Mouse (Mus musculus) layer of hippocampus, postnatal 14 days (tissue): ENCODE measurements around the gene Rph3a. TPM values are rescaled to one million over a fixed set of nuclear protein-coding genes. Genes with fewer than 3 reads are reported as not detected.
"Not testable (repeated sequence)": the region's sequence is repeated elsewhere in the genome, so short reads cannot be mapped to it uniquely, and the experiment has no call there.

Experiments
- DNase-seq, 2 experiments: peaks; one replicate each; pipeline ENCODE4 v3.0.0; 2021 to 2022; ENCODE audit warnings: low spot score in 2 of 2, mixed read lengths in 1 of 2
- total RNA-seq, 2 experiments: library from RNA; stranded (reverse); gene quantifications; 2 replicates each; pipeline ENCODE4 v1.2.3; 2021

Gene Rph3a
- total RNA-seq, 2 experiments from 2014 or later: 178 TPM

DNA sequence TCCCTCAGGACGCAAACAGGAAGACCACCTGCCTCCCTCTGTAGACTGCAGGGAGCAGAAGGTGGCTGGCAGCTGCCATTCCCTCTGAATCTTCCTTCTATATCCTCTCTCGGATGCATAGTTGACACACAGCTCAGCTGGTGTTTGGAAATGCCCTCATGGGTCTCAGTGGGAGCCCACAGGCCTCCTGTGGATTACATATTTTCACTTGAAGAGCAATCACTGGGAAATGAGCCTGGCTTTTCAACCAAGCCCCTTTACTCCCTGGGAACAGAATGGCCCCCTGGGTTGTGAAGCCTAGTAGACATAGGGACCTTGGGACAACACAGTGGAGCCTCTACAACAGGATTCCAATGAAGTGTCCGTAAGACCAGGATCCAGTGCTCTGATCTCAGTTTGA lies 33.8 kb downstream of the Rph3a start:
- DNase-seq: no peak

- no peak for DNase-seq
Measured at GRCm38 (mm10) chr5:120974522-120974921, 35.4 kb downstream of the Rph3a start.

GRCm38 (mm10) chr5:120972278-120972677 lies 37.6 kb downstream of the Rph3a start:
- peak in 1 of 2 experiments; percentile 37 for DNase-seq

- DNase-seq: no peak
Measured at GRCm38 (mm10) chr5:120971326-120971725, 38.6 kb downstream of the Rph3a start.

GRCm38 (mm10) chr5:120969703-120970102 lies 40.2 kb downstream of the Rph3a start:
- DNase-seq: peak; percentile 60 to 76

DNA sequence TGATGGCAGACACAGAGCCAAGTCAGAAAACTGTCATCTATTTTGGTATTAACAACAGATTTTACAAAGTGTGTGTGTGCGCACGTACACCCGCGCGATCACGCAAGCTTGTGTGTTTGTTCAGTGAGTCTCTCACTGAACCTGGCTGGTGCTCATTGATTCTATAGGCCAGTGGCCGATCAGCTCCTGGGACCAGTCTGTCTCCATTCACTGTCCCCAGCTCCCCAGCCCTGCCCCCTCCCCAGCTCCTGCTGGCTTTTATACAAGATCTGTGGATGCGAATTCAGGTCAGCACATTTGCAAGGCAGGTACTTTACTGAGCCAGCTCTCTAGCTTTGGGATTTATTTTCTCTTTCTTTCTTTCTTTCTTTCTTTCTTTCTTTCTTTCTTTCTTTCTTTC lies 41.1 kb downstream of the Rph3a start:
- DNase-seq: peak in 1 of 2 experiments; percentile 25

DNA sequence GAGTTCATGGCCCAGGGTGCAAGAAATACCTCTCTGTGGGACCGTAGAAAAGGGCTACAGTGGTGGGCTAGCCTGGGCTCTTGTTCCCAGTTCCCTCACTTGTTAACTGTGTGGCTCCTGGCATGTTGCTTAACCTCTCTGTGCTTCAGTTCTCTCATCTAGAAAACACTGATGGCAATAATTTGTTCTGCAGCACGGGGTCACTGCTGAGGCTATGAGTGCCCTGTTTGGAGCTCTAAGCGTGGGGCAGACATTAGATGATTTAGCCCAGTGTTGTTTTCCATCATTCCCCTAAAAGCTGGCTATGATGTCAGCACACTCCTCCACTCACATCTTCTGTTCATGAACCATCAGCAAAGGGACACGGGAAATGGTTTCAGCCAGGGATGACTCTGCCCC lies 41.8 kb downstream of the Rph3a start:
- no peak for DNase-seq

DNA sequence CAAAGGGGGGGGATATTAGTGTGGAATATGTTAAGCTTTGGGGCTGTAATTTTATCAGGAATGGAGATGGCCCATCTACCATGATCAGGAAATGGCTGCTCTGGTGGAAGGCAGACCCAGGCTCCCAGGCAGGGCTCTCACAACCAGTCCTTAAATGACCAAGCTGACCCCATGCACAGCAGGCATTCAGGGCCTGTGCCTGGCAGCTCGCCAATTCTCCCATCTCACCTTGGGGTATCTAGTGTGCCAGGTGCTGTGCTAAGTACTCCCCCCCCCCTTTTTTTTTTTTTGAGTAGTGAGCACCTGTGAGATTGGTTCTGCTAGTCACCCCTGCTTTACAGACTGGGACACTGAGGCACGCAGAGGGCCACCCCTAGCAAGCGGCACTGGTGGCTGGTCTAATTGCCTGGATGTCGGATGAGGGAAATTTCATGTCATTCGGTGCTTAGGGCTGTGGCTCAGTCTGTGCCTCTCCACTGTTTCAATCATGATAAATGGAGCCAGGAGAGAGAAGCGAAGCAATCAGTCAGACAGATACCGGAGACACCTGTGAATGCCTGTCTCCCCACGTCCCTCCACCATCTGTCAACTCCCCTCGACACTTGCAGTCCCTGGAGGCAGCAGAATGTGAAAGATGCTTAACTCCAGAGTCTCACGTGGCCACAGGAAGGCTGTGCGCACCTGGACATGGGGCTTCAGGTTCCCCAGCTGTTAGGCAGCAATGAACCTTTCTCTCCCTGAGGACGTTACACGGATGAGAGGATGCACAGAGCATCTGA lies 42.3 kb downstream of the Rph3a start:
- no peak for DNase-seq

DNA sequence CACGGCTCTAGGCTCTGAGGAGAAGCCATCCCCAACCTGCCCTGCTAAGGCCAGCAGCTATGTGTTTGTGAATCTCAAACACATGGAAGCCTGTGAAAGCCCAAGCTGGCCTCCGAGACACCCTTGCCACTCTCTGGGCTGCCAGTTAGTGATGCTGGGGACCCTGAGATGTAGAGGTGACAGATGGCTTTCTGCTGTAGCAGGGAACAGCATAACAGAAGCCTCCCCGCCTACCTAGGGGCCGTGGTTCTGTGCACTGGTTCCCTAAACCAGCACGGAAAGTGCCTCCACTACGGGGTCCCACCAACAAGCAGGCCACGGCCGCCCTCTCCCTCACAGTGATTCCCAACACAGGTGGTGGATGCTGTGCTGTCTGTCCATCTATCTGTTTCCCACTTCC lies 43.0 kb downstream of the Rph3a start:
- peak in 1 of 2 experiments; percentile 27 for DNase-seq

DNA sequence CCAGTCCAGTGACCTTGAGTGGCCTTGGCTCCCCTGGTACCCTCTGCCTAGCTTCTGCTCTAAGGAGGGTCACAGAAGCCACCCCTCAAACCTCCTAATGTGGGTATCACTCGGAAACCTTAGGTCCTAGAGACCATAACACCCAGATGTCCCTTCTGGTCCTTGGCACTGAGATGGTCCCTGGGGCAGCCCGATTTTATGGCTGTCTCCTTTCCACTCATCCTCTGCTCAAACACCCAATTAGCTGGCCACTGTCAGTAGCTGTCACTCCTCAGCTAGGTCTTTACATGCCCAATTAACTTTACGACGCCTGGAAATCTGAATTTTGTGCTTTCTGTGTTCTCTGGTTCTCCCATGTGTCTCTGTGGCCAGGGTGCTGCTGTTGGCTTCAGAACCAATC lies 43.7 kb downstream of the Rph3a start:
- DNase-seq: no peak

DNA sequence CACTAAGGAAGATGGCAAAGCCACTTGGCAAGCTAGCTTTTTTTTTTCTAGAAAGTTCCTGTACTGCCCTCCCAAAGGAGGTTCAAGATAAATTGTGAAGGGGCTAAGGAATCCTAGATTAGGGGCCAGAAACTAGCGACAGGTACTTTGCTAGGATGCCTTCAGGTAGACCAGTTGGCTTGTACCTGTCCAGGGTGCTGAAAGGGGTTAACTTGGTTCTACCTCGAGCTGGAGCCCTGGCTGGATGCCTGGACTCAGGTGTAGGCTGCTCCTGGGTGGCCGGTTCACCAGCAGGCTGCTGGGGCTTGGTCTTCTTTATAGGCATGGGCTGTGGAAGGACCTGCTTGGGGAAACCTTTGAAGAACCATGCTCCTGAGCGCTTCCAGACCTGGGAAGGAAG lies 48.9 kb downstream of the Rph3a start:
- no peak for DNase-seq

DNA sequence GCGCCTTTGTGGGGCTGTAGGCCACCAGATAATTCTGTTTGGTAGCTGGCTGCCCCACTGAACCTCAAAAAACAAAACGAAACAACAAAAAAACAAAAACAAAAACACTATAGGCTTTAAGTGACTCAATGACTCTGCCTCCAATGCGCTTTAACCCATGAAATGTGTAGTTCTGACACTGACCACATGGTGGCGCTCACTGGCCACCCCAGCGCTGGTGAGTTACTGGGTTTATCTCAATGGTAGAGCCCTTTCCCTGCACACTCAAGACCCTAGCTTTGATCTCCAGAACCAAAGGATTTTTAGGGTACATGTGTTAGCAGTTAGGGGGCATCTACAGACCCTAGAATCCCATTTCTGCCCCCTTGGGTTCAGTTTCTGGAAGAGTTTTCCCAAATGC lies 55.9 kb downstream of the Rph3a start:
- peak in 1 of 2 experiments; percentile 48 for DNase-seq

DNA sequence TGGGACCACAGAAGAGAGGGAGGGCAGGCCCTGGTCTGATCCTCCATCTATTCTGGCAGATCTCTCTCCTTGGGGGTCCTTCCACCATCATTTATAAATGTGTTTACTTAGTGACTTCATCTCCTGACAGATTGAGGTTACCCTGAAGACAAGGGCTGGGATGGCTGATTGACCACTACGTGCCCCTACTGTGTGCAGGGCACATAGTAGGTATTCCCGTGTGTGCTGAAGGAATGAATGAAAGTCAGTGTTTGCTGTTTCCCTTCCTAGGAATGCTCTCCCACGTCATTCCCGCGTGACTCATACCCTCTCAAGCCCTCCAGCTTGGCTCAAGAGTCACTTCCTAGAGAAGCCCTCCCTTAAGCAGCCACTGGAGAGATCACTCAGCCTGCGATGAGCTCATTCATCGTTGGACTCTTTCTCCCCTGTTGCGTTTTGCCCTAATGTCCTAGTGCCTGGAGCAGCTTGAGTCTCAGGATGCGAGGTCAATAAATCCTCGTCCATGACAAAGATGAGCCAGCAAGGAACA lies 57.6 kb downstream of the Rph3a start:
- no peak for DNase-seq

DNA sequence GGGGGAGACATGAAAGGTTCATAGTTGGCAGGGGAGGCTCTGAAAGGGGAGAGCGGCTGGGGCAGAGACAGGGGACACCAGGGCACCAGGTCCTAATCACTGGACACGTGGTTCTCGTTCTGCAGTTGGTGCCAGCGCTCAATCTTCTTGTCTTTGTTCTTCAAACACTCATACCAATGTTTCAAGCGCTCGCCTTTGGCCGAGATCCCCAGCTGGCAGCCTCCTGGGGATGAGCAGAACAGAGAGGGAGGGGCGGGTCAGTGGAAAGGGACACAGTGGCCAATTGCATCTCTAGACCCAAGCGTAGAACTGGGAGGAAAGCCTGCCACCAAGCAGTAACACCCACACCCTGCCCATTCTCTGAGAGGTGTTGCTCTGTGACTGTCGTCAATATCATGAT lies 67.8 kb downstream of the Rph3a start:
- DNase-seq: peak in 1 of 2 experiments; percentile 18

DNA sequence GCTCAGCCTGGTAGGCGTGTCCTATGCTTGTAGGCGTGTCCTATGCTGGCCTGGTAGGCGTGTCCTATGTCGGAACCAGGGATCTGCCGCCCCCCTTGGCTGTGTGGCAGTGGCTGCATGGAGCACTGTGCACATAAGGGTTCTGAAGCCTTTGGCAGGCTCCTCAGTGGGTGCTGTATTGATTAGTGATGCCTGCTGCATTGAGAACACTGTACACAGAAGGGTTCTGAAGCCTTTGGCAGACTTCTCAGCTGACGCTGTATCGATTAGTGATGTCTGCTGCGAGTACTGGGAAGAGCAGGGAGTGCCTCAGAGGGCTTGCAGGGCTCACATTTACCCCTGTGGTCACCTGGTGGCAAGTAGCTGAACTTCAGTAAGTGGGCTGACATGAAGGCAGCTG lies 71.3 kb downstream of the Rph3a start:
- no peak for DNase-seq

DNA sequence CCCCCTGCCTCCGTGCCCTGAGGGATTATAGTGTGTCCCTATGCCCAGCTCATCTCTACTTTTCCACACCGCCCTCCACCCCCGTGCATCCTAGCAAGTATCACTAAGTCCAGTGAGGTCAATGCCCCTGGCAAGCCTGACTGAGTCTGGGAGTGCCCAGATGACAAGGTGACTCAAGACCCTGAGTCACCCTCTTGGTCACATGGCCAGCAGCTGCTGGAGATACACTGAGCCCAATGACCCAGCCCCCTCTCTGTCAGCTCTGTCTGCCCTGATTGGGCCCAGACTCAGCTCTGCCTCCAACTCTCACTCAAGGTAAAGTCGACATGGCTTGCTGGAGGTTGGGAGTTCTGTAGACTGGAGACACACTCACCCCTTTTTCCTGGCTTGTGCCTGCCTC lies 72.1 kb downstream of the Rph3a start:
- no peak for DNase-seq

- no peak for DNase-seq
Measured at GRCm38 (mm10) chr5:120933966-120934365, 75.9 kb downstream of the Rph3a start.

DNA sequence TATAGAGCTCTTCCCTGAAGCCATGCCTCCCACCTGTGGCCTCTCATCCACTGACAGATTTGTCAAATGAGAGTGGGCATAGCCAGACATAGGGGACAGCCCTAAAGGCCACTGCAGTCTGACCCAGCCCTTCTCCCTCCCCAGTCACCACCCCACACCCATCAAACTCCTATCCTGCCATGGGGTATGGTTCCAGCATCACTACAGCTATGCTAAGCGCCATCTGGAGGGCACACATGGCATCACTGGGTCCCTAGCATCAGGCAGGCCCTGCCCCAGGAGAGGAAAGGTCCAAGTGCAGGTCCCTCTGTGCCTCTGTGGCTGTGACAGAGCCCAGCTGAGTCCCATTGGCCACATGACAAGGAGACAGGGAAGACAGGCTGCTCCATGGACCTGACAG lies 82.9 kb downstream of the Rph3a start:
- DNase-seq: no peak

GRCm38 (mm10) chr5:120926311-120926710 lies 83.6 kb downstream of the Rph3a start:
- not testable (repeated sequence) for DNase-seq

- not testable (repeated sequence) for DNase-seq
Measured at GRCm38 (mm10) chr5:120924520-120924919, 85.4 kb downstream of the Rph3a start.

- no peak for DNase-seq
Measured at GRCm38 (mm10) chr5:120923969-120924368, 85.9 kb downstream of the Rph3a start.

GRCm38 (mm10) chr5:120920296-120920695 lies 89.6 kb downstream of the Rph3a start:
- no peak for DNase-seq
